8 mouse cellular contexts compared by ENCODE assay signal in the genomic region with DNA sequence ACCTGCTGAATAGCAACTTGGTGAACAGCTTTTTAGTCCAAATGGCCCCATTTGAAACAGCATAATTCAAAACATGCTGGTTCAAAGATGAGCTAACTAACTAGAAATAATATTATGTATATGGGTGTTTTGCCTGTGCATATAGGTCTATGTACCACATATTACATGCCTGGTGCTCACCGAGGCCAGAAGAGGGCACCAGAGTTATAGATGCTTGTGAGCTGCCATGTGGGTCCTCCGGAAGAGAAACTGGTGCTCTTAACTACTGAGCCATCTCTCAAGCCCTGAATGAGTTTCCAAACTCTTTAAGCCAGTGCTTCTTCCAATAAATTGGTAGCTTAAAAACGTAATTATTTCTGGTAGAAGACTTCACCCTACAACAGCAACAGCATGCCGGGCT. TPM values are rescaled to one million over a fixed set of nuclear protein-coding genes. Genes with fewer than 3 reads are reported as not detected.
A peak's percentile ranks its signal among the peaks of the same experiment; 100 is the strongest.
DNase-seq lines count a peak whose midpoint lies in the region; ATAC-seq and TF ChIP-seq lines count a peak whose summit lies in the region.

No protein-coding gene starts in this region.

- no peak overlapping the region for H3K27ac ChIP-seq in embryonic facial prominence, embryonic 10.5 days (replicated peaks)
- H3K27ac ChIP-seq in kidney, adult 2 months (ENCODE audit: insufficient read depth, low read depth, low read length) = no peak overlapping the region
- H3K27ac ChIP-seq in stomach, postnatal 0 days (replicated peaks) = no peak overlapping the region

- WGBS in embryonic facial prominence, embryonic 10.5 days = 55% methylated on average over 4 of the region's 4 CpGs
- 52% methylated on average over 4 of the region's 4 CpGs for WGBS in kidney, adult 2 months
- 55% methylated on average over 4 of the region's 4 CpGs for WGBS in stomach, postnatal 0 days

- H3K4me1 ChIP-seq in embryonic facial prominence, embryonic 10.5 days = peaks cover 11% of the 10 kb centered on the region
- no peaks in the 10 kb centered on the region for H3K4me1 ChIP-seq in kidney, adult 2 months (ENCODE audit: control insufficient read depth, insufficient read depth, low read length)
- no peaks in the 10 kb centered on the region for H3K4me1 ChIP-seq in stomach, postnatal 0 days (replicated peaks; ENCODE audit: control insufficient read depth, insufficient read depth)

- TF ChIP-seq POLR2A in kidney, adult 2 months (IDR thresholded peaks at IDR 0.05; ENCODE audit: low read depth, low read length) = no peak

- H3K4me2 ChIP-seq in stomach, postnatal 0 days (replicated peaks; ENCODE audit: low read depth) = no peak overlapping the region

- H3K9ac ChIP-seq in stomach, postnatal 0 days (ENCODE audit: low read length) = no peak overlapping the region

- no peaks in the 10 kb centered on the region for H3K9me3 ChIP-seq in embryonic facial prominence, embryonic 10.5 days
- no peaks in the 10 kb centered on the region for H3K9me3 ChIP-seq in stomach, postnatal 0 days (ENCODE audit: control insufficient read depth, low read length)

- peak; percentile 67 to 71 for DNase-seq in cerebellum, postnatal 14 days
- DNase-seq in cerebellum, adult 8-10 months = no peak
- peak; percentile 30 for DNase-seq in right cerebral cortex, adult 18-20 months
- no peak for DNase-seq in right cerebral cortex, postnatal 25 days
- peak; percentile 54 for DNase-seq in embryonic facial prominence, embryonic 10.5 days (ENCODE audit: low spot score)
- peak; percentile 73 for DNase-seq in kidney, adult 2 months
- DNase-seq in lung, postnatal 36 days = peak; percentile 88
- DNase-seq in stomach, postnatal 0 days (ENCODE audit: low spot score) = peak; percentile 63

- H3K27me3 ChIP-seq in embryonic facial prominence, embryonic 10.5 days (replicated peaks; ENCODE audit: low read depth, poor library complexity, severe bottlenecking) = no peaks in the 10 kb centered on the region
- no peaks in the 10 kb centered on the region for H3K27me3 ChIP-seq in kidney, adult 2 months (replicated peaks; ENCODE audit: control insufficient read depth, insufficient read depth, low read length)
- H3K27me3 ChIP-seq in stomach, postnatal 0 days (ENCODE audit: control insufficient read depth, insufficient read depth, low read length) = no peaks in the 10 kb centered on the region

- H3K36me3 ChIP-seq in embryonic facial prominence, embryonic 10.5 days (replicated peaks) = peaks cover 11% of the 10 kb centered on the region
- no peaks in the 10 kb centered on the region; the same call in 1 of the 2 replicates for H3K36me3 ChIP-seq in kidney, adult 2 months (ENCODE audit: control insufficient read depth, insufficient read depth, low read length)
- no peaks in the 10 kb centered on the region for H3K36me3 ChIP-seq in stomach, postnatal 0 days (ENCODE audit: control insufficient read depth, insufficient read depth, low read length)

- peak; percentile 66 for TF ChIP-seq CTCF in kidney, adult 2 months (conservative IDR thresholded peaks at IDR 0.05; ENCODE audit: insufficient read depth, insufficient read length, low read depth, low read length)
- TF ChIP-seq CTCF in stomach, postnatal 0 days (IDR thresholded peaks at IDR 0.05; ENCODE audit: low read depth) = peak; percentile 83

- no peak overlapping the region for H3K4me3 ChIP-seq in embryonic facial prominence, embryonic 10.5 days
- no peak overlapping the region for H3K4me3 ChIP-seq in kidney, adult 2 months (ENCODE audit: insufficient read depth, low read depth, low read length)
- no peak overlapping the region for H3K4me3 ChIP-seq in stomach, postnatal 0 days (ENCODE audit: low read depth, low read length)

- ATAC-seq in stomach, postnatal 0 days (ENCODE audit: low FRiP score, low TSS enrichment) = peak; percentile 81; the same call in 1 of the 2 replicates

- no peak for TF ChIP-seq EP300 in stomach, postnatal 0 days (optimal IDR thresholded peaks at IDR 0.05)

RNA-seq across cellular contexts. Expression of a gene that starts 37.7 kb away (rescaled TPM):
- polyA plus RNA-seq in embryonic facial prominence, embryonic 10.5 days (2016; fragmentation: Nextera tagmentation; extraction: Ambion mirVana) = 81.0 and 99.2 TPM in 2 replicates
- polyA plus RNA-seq in kidney, adult 2 months (2012; rRNA removed) = 16.7 and 20.1 TPM in 2 replicates
- 109 and 111 TPM in 2 replicates for polyA plus RNA-seq in stomach, postnatal 0 days (2015; fragmentation: Nextera tagmentation; extraction: Ambion mirVana)

Comparison
In these comparisons a context has a peak if more than half of its experiments do, and no peak if none do; other contexts are left out.
1. DNase-seq: peak in cerebellum, postnatal 14 days (2 of 2), right cerebral cortex, adult 18-20 months (single experiment), embryonic facial prominence, embryonic 10.5 days (single experiment), kidney, adult 2 months (single experiment), lung, postnatal 36 days (single experiment) and stomach, postnatal 0 days (single experiment); none in cerebellum, adult 8-10 months (single experiment) and right cerebral cortex, postnatal 25 days (single experiment).